Mouse (Mus musculus): ENCODE measurements around the gene Stx19.

The Stx19 gene

GRCm38 (mm10) chr16:62814491-62814890 lies at the start of gene Stx19:
Gene Stx19, plus strand, starts transcription at chr16:62814676.
- DNase-seq (ENCODE audit: low read depth), result no peak

GRCm38 (mm10) chr16:62773462-62773861 lies 41.0 kb upstream of the Stx19 start:
- DNase-seq (ENCODE audit: low read depth), result no peak

- no peak for DNase-seq (ENCODE audit: low read depth)
These were observed 38.4 kb upstream of the Stx19 start for GRCm38 (mm10) chr16:62776034-62776433.

GRCm38 (mm10) chr16:62778282-62778681 lies 36.2 kb upstream of the Stx19 start:
- no peak for DNase-seq (ENCODE audit: low read depth)

GRCm38 (mm10) chr16:62782229-62782628 lies 32.2 kb upstream of the Stx19 start:
- DNase-seq (ENCODE audit: low read depth), result no peak

GRCm38 (mm10) chr16:62786621-62787331 lies 27.7 kb upstream of the Stx19 start, which contains the start of gene Nsun3:
Gene Nsun3, minus strand, starts transcription at chr16:62786818.
- DNase-seq (ENCODE audit: low read depth), result peak; percentile 93

GRCm38 (mm10) chr16:62796608-62797007 lies 17.9 kb upstream of the Stx19 start:
- no peak for DNase-seq (ENCODE audit: low read depth)

- no peak for DNase-seq (ENCODE audit: low read depth)
These were observed 15.7 kb upstream of the Stx19 start for GRCm38 (mm10) chr16:62798808-62799207.

GRCm38 (mm10) chr16:62799426-62799825 lies 15.1 kb upstream of the Stx19 start:
- DNase-seq (ENCODE audit: low read depth), result no peak

GRCm38 (mm10) chr16:62799839-62800238 lies 14.6 kb upstream of the Stx19 start:
- DNase-seq (ENCODE audit: low read depth), result no peak

GRCm38 (mm10) chr16:62804621-62805020 lies 9.9 kb upstream of the Stx19 start:
- no peak for DNase-seq (ENCODE audit: low read depth)

- no peak for DNase-seq (ENCODE audit: low read depth)
These were observed 7.1 kb upstream of the Stx19 start for GRCm38 (mm10) chr16:62807249-62807979.

- DNase-seq (ENCODE audit: low read depth), result no peak
These were observed 3.6 kb upstream of the Stx19 start for GRCm38 (mm10) chr16:62810855-62811254.

GRCm38 (mm10) chr16:62813790-62814189 lies 686 bp upstream of the Stx19 start:
- DNase-seq (ENCODE audit: low read depth), result no peak

GRCm38 (mm10) chr16:62822472-62822871 lies 8.0 kb downstream of the Stx19 start:
- DNase-seq (ENCODE audit: low read depth), result no peak

- DNase-seq (ENCODE audit: low read depth), result no peak
These were observed 11.9 kb downstream of the Stx19 start for GRCm38 (mm10) chr16:62826156-62827001.

- no peak for DNase-seq (ENCODE audit: low read depth)
These were observed 17.6 kb downstream of the Stx19 start for GRCm38 (mm10) chr16:62832027-62832426.

- DNase-seq (ENCODE audit: low read depth), result no peak
These were observed 18.0 kb downstream of the Stx19 start for GRCm38 (mm10) chr16:62832481-62832880.

GRCm38 (mm10) chr16:62834016-62834735 lies 19.7 kb downstream of the Stx19 start:
- DNase-seq (ENCODE audit: low read depth), result peak; percentile 62

- no peak for DNase-seq (ENCODE audit: low read depth)
These were observed 30.9 kb downstream of the Stx19 start for GRCm38 (mm10) chr16:62845341-62845740.

- DNase-seq (ENCODE audit: low read depth), result peak; percentile 97
These were observed 32.2 kb downstream of the Stx19 start, which contains the start of gene Arl13b for GRCm38 (mm10) chr16:62846498-62847312. Gene Arl13b, minus strand, starts transcription at chr16:62847040.

Data from c-Kit-positive CD71-positive TER-119-negative erythroid progenitor cells, embryonic 14.5 days (primary cell).